Mouse (Mus musculus): ENCODE results near the gene Fdxacb1. TPM values are rescaled to one million over a fixed set of nuclear protein-coding genes. Genes with fewer than 3 reads are reported as not detected.

Fdxacb1 gene
- total and polyA plus RNA-seq, 2 experiments from 2014 or later: 7.9 to 10.0 TPM

- DNase-seq (ENCODE audit: low spot score): no peak
- TF ChIP-seq CTCF (IDR thresholded peaks at IDR 0.05; ENCODE audit: low read depth): no peak
- no peak for TF ChIP-seq EP300 (IDR thresholded peaks at IDR 0.05; ENCODE audit: low read depth)
- Histone ChIP-seq H3K4me1 (ENCODE audit: control insufficient read depth, insufficient read depth) (no peaks in the 10 kb centered on the region; the same call in 1 of the 2 replicates), H3K9me3 (replicated peaks; ENCODE audit: control insufficient read depth, low read length) (no peaks in the 10 kb centered on the region), H3K27ac (ENCODE audit: low read depth) (no peak overlapping the region), H3K4me3 (ENCODE audit: low read depth, low read length) (no peak overlapping the region), H3K9ac (replicated peaks; ENCODE audit: low read depth, low read length) (no peak overlapping the region), H3K36me3 (replicated peaks; ENCODE audit: control insufficient read depth, insufficient read depth, low read length) (peaks cover 55% of the 10 kb centered on the region), H3K4me2 (ENCODE audit: low read depth, low read length) (no peak overlapping the region), H3K27me3 (ENCODE audit: control insufficient read depth, insufficient read depth, low read length) (no peaks in the 10 kb centered on the region)
- 92% methylated on average over 13 of the region's 13 CpGs for WGBS
- no peak for ATAC-seq (ENCODE audit: insufficient read depth, low read depth)
These were observed 41.1 kb downstream of the Fdxacb1 start for GRCm38 (mm10) chr9:50809146-50809545.

GRCm38 (mm10) chr9:50811187-50811586 lies 43.2 kb downstream of the Fdxacb1 start:
- ATAC-seq (ENCODE audit: insufficient read depth, low read depth): no peak
- TF ChIP-seq EP300 (IDR thresholded peaks at IDR 0.05; ENCODE audit: low read depth): no peak
- no peak for TF ChIP-seq CTCF (IDR thresholded peaks at IDR 0.05; ENCODE audit: low read depth)

GRCm38 (mm10) chr9:50811746-50812145 lies 43.7 kb downstream of the Fdxacb1 start:
- no peaks in the 10 kb centered on the region; the same call in 1 of the 2 replicates for H3K4me1 ChIP-seq (ENCODE audit: control insufficient read depth, insufficient read depth)
- DNase-seq (ENCODE audit: low spot score) (no peak), ATAC-seq (ENCODE audit: insufficient read depth, low read depth) (no peak)
- no peaks in the 10 kb centered on the region for H3K9me3 ChIP-seq (replicated peaks; ENCODE audit: control insufficient read depth, low read length)
- peaks cover 33% of the 10 kb centered on the region for H3K36me3 ChIP-seq (replicated peaks; ENCODE audit: control insufficient read depth, insufficient read depth, low read length)
- WGBS: 79% methylated on average over 2 of the region's 2 CpGs
- H3K4me3 ChIP-seq (ENCODE audit: low read depth, low read length): no peak overlapping the region
- no peak overlapping the region for H3K27ac ChIP-seq (ENCODE audit: low read depth)
- no peak for TF ChIP-seq CTCF (IDR thresholded peaks at IDR 0.05; ENCODE audit: low read depth)
- no peak for TF ChIP-seq EP300 (IDR thresholded peaks at IDR 0.05; ENCODE audit: low read depth)
- no peak overlapping the region for H3K4me2 ChIP-seq (ENCODE audit: low read depth, low read length)
- no peak overlapping the region for H3K9ac ChIP-seq (replicated peaks; ENCODE audit: low read depth, low read length)
- no peaks in the 10 kb centered on the region for H3K27me3 ChIP-seq (ENCODE audit: control insufficient read depth, insufficient read depth, low read length)

More at GRCm38 (mm10) chr9:50811187-50811586, 43.2 kb downstream of the Fdxacb1 start:
- WGBS: 65% methylated on average over 7 of the region's 7 CpGs
- no peaks in the 10 kb centered on the region for H3K9me3 ChIP-seq (replicated peaks; ENCODE audit: control insufficient read depth, low read length)
- H3K4me1 ChIP-seq (ENCODE audit: control insufficient read depth, insufficient read depth): no peaks in the 10 kb centered on the region; the same call in 1 of the 2 replicates
- H3K4me3 ChIP-seq (ENCODE audit: low read depth, low read length): no peak overlapping the region
- no peak overlapping the region for H3K9ac ChIP-seq (replicated peaks; ENCODE audit: low read depth, low read length)
- no peak overlapping the region for H3K27ac ChIP-seq (ENCODE audit: low read depth)
- no peaks in the 10 kb centered on the region for H3K27me3 ChIP-seq (ENCODE audit: control insufficient read depth, insufficient read depth, low read length)
- no peak for DNase-seq (ENCODE audit: low spot score)
- no peak overlapping the region for H3K4me2 ChIP-seq (ENCODE audit: low read depth, low read length)
- H3K36me3 ChIP-seq (replicated peaks; ENCODE audit: control insufficient read depth, insufficient read depth, low read length): peaks cover 35% of the 10 kb centered on the region

- peaks cover 22% of the 10 kb centered on the region for H3K36me3 ChIP-seq (replicated peaks; ENCODE audit: control insufficient read depth, insufficient read depth, low read length)
These were observed 45.8 kb downstream of the Fdxacb1 start for GRCm38 (mm10) chr9:50813796-50814195.

GRCm38 (mm10) chr9:50815666-50816065 lies 47.6 kb downstream of the Fdxacb1 start:
- H3K27ac ChIP-seq (ENCODE audit: low read depth): no peak overlapping the region
- peaks cover 19% of the 10 kb centered on the region; the same call in 1 of the 2 replicates for H3K36me3 ChIP-seq (replicated peaks; ENCODE audit: control insufficient read depth, insufficient read depth, low read length)
- TF ChIP-seq CTCF (IDR thresholded peaks at IDR 0.05; ENCODE audit: low read depth) (no peak), EP300 (IDR thresholded peaks at IDR 0.05; ENCODE audit: low read depth) (no peak)
- no peak overlapping the region for H3K4me2 ChIP-seq (ENCODE audit: low read depth, low read length)
- ATAC-seq (ENCODE audit: insufficient read depth, low read depth): no peak
- no peak for DNase-seq (ENCODE audit: low spot score)
- H3K9me3 ChIP-seq (replicated peaks; ENCODE audit: control insufficient read depth, low read length): no peaks in the 10 kb centered on the region
- no peak overlapping the region for H3K9ac ChIP-seq (replicated peaks; ENCODE audit: low read depth, low read length)
- 92% methylated on average over 4 of the region's 4 CpGs for WGBS
- H3K27me3 ChIP-seq (ENCODE audit: control insufficient read depth, insufficient read depth, low read length): no peaks in the 10 kb centered on the region
- H3K4me3 ChIP-seq (ENCODE audit: low read depth, low read length): no peak overlapping the region
- no peaks in the 10 kb centered on the region; the same call in 1 of the 2 replicates for H3K4me1 ChIP-seq (ENCODE audit: control insufficient read depth, insufficient read depth)

More at GRCm38 (mm10) chr9:50813796-50814195, 45.8 kb downstream of the Fdxacb1 start:
- no peak overlapping the region for H3K4me3 ChIP-seq (ENCODE audit: low read depth, low read length)
- H3K27ac ChIP-seq (ENCODE audit: low read depth): no peak overlapping the region
- WGBS: 93% methylated on average over 5 of the region's 5 CpGs
- no peaks in the 10 kb centered on the region for H3K27me3 ChIP-seq (ENCODE audit: control insufficient read depth, insufficient read depth, low read length)
- no peak overlapping the region for H3K4me2 ChIP-seq (ENCODE audit: low read depth, low read length)
- no peak for TF ChIP-seq EP300 (IDR thresholded peaks at IDR 0.05; ENCODE audit: low read depth)
- TF ChIP-seq CTCF (IDR thresholded peaks at IDR 0.05; ENCODE audit: low read depth): no peak
- H3K9me3 ChIP-seq (replicated peaks; ENCODE audit: control insufficient read depth, low read length): no peaks in the 10 kb centered on the region
- H3K4me1 ChIP-seq (ENCODE audit: control insufficient read depth, insufficient read depth): no peaks in the 10 kb centered on the region; the same call in 1 of the 2 replicates
- ATAC-seq (ENCODE audit: insufficient read depth, low read depth) (no peak), DNase-seq (ENCODE audit: low spot score) (no peak)
- H3K9ac ChIP-seq (replicated peaks; ENCODE audit: low read depth, low read length): no peak overlapping the region

- no peak overlapping the region for H3K27ac ChIP-seq (ENCODE audit: low read depth)
These were observed 48.5 kb downstream of the Fdxacb1 start for GRCm38 (mm10) chr9:50816512-50816911.

More at GRCm38 (mm10) chr9:50816512-50816911, 48.5 kb downstream of the Fdxacb1 start:
- Histone ChIP-seq H3K27me3 (ENCODE audit: control insufficient read depth, insufficient read depth, low read length) (no peaks in the 10 kb centered on the region), H3K9me3 (replicated peaks; ENCODE audit: control insufficient read depth, low read length) (no peaks in the 10 kb centered on the region), H3K9ac (replicated peaks; ENCODE audit: low read depth, low read length) (no peak overlapping the region), H3K4me2 (ENCODE audit: low read depth, low read length) (no peak overlapping the region), H3K4me3 (ENCODE audit: low read depth, low read length) (no peak overlapping the region), H3K36me3 (replicated peaks; ENCODE audit: control insufficient read depth, insufficient read depth, low read length) (peaks cover 19% of the 10 kb centered on the region; the same call in 1 of the 2 replicates), H3K4me1 (ENCODE audit: control insufficient read depth, insufficient read depth) (no peaks in the 10 kb centered on the region)
- 94% methylated on average over 1 of the region's 1 CpGs for WGBS
- DNase-seq (ENCODE audit: low spot score) (no peak), ATAC-seq (ENCODE audit: insufficient read depth, low read depth) (no peak)
- TF ChIP-seq EP300 (IDR thresholded peaks at IDR 0.05; ENCODE audit: low read depth): no peak
- no peak for TF ChIP-seq CTCF (IDR thresholded peaks at IDR 0.05; ENCODE audit: low read depth)
